Mouse (Mus musculus): ENCODE results near the gene Gm364.

Gene Gm364

DNA sequence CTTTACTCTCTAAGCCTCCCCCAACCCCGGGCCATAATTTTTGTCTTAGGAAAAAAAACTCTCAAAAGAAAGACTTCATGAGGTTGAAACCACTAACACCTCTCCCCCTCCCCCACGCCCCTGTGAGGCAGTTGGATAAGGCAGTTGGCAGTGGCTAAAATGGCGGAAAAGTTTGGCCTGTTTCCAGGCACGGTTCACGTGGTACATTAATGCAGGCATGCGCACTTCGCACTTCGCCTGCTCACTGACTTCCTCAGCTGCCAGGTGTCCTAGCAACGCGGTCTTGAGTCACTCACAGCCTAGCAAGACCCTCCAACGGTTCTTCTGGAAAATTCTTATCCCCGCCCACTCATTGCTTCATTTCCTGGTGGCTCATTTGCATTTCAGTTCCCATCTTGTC is at the start of gene Gm364:
Gm364 (plus strand) TSS at position 386 of the 400 bp plus-strand sequence.
- DNase-seq (ENCODE audit: low read depth, low spot score): no peak

DNA sequence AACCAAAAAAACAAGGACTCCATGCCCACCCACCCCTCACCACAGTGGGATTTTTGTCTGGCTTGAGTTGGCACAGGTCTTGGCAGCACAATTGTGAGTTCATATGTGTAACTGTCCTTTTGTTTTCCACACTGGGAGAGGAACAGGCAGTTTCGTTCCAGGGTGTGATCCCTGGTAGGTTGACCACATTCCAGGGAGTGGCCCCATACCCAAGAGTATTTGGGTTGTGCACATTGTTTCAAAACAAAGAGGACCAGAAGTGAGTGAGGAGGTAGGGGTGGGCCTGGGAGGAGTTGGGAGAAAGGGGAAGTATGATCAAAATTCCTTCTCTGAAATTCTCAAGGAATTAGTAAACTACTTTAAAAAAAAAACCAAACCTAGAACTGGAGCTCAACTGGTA is 49.6 kb upstream of the Gm364 start:
- DNase-seq (ENCODE audit: low read depth, low spot score): no peak

DNA sequence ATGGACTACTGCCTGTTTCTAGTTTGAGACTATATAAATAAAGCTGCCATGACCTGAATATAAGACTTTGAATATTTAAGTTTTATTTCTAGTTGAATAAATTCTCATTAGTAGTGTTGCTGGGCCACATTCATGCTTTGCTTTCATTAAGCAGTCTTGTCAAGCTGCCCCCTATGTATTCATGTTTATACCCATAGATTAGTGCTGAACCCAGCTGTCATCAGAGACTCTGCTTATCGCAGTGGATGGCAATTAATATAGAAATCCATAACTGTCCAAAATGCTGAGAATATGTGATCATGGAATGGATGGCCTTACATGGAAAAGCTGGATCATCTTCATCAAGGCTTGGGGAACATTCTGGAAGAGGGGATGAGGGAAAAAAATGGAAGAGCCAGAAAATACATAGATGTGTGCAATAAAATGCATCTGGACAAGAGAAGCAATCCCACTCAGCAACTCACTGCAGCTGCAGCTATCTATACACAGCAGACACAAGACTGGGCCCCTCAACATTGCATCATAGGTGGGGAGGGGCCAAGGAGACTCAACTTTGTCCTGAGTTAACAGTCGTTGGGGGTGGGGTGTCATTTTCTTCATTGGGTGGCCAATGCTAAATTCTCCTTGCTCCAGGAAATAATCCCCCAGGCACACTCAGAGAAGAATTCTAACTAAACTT is 43.9 kb upstream of the Gm364 start:
- DNase-seq (ENCODE audit: low read depth, low spot score): no peak

DNA sequence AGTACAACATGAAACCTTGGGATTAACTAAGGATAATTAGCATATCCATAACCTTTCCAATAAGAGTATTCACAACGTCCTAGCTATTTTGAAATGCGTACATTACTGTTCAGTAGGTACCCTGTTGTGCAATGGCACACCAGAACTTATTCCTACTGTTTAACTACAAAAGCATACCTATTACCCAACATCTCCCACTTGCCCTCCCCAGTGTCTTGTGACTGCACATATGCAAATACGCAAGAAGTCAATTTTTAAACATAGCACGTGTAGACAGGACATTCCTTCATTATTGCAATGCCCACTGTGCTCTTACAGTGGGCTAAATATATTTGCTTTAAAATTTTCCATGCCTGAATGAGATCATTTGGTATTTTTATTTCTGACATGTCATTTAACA is 36.0 kb upstream of the Gm364 start:
- no peak for DNase-seq (ENCODE audit: low read depth, low spot score)

DNA sequence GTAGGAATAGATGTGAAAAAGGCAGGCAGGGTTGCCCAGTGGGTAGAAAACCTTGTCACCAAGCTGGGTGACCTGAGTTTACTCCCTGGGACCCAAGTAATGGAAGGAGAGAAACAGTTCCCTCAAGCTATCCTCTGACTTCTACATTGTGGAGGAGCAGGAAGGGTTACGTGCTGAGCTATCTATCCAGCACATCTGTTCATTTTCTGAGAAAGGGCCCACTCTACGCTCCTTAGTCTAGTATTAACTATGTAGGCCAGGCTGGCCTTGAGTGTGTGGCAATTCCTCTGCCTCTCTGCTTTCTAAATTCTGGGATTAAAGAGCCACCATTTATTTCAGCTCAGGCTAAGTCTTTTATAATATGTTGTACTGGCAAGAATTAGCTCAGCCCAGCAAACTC is 35.4 kb upstream of the Gm364 start:
- DNase-seq (ENCODE audit: low read depth, low spot score): no peak

DNA sequence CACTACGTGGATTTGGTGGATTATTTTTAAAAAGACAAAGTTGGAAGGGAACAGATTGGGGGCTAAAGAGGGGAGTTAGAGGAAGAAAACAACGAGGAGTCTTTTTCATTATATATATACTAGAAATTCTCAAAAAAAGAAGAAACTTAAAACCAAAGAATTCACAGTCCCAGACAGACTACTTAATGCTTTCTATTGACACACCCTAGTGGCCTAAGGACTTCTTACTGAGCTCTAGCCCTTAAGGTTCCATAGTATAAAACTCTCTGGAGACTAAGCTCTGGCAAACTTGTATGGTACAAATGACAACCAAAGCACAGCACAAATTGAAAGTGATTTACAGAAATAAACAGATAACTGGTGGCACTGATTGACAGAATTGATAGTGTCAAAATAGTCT is 34.9 kb upstream of the Gm364 start:
- no peak for DNase-seq (ENCODE audit: low read depth, low spot score)

DNA sequence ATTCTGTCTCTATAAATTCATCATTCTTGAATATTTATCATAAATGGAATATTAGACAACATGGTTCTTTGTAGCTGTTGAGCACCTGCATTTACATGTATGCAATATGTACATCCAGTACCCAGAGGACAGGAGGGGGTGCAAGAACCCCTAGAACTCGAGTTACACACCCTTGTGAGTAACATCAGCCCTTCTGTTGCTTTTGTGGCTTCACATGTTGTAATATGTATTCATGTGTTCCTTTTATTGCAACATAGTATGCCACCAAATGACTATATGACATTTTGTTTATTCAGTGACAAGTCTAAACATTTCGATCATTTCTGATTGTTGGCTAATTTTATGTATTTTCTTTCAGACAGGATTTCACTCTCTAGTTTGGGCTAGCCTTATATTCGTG is 31.9 kb upstream of the Gm364 start:
- no peak for DNase-seq (ENCODE audit: low read depth, low spot score)

DNA sequence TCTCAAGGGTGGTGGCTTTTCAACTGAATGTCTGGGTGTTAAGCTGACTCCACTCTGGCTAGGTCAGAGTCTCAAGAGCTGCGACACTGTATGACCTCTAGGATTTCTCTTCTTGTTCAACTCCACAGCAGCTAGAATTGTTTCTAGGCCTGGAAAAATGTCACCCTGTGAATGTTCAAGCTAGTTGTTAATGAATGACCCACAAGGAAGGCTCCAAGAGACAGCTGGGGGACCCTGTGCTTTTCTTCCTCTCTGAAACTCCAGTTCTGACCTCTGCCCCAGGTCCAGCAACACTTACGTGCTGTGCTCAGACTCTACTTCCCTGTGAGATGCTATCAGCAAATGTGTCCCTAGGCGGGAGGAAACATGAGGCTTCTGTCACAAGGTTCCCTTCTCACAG is 30.4 kb upstream of the Gm364 start:
- DNase-seq (ENCODE audit: low read depth, low spot score): no peak

DNA sequence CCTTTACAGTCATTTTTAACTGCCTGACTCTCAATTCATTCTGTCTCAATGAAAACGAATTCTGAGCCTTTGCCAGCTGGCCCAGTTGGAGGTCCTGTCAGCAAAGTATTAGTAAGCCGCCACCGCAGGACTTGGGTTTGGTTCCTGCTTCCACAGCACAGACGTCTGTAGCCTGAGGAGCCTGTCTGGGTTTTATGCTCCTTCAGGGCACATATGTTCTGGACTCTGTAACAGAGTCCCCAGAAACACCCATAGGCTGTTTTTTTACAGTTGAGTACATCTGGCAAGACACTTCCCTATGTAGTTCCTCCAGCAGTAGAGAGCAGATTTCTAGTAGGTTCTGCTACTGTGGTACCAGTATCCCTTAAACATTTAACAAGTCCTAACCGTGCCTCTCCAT is 28.0 kb upstream of the Gm364 start:
- peak; percentile 22 for DNase-seq (ENCODE audit: low read depth, low spot score)

DNA sequence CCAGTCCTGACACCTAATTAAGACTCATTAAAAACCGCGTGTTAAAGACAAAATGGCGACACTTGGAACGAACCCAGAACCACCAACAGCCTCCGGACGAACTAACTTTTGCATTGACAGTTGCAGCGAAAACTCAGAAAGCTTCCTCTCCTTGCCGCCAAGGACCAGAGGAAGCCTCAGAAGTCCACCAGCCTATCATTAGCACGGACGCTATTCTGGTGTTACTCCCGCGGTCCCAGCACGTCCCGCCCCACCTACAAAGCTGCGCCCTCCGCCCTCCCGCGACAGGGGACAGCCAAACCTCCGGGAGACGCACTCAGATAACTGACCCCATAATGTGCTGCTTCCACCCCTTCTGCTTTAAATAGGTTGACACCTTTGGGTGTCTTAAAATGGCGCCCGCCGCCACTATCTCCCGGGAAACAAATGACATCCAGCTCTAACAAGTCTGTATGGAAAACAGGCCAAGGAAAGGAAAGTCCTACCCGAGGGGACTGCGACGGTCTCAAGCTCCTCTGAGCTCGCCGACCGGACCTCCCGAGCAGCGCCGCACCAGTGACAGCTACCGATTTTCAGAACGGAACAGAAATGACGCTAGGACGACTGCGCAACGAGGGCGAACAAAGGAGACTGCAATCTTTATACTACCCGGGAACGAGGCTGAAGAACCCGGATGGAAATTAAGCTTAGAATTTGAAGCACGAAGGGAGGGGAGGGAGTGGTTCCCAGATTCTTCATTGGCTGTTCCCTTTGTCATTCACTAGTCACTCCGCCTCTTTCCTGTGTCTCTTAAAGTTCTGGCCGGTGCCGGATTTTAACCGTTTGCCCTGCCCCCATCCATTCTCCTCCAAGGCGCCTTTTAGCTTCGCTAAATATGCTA is 16.3 kb upstream of the Gm364 start, which contains the start of gene Rbmx:
Rbmx (minus strand) TSS at position 670 of the 880 bp plus-strand sequence.
- peak; percentile 97 for DNase-seq (ENCODE audit: low read depth, low spot score)

DNA sequence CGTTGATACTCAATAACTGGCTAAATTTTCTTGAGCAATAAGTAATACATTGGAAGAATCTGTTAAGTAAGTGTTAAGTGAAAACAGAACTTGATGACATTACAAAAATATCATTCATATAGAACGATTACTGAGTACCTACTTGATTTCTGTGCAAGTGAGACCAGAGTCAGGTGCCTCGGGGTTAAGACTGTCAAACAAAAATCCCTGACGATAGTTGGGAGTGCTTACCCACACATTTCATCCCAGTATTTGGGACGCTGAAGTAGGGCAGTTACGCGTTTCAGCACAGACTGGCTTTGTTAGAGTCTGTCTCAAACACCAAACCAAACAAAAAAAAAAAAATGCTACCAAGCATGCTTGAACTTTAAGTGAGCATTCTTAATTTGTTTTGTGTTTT is 15.5 kb upstream of the Gm364 start:
- no peak for DNase-seq (ENCODE audit: low read depth, low spot score)

DNA sequence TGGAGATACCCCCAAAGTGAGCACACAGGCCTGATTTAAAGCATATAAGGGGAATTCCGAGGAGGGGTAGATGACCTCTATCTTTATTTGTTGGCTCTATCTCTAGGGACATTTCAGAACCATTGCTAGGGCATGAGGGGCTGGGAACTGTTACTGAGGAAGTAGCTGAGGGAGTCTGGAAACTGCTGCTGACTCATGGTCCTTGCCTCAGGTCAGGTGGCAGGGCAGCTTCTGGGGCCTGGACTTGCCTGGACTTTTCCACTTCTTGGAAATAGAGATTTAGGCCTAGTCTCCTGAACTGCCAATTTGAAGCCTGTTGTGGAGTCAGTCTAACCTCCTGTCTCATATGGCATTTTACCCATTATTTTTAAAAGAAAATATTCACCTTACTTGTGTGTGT is 7.6 kb upstream of the Gm364 start:
- DNase-seq (ENCODE audit: low read depth, low spot score): no peak

DNA sequence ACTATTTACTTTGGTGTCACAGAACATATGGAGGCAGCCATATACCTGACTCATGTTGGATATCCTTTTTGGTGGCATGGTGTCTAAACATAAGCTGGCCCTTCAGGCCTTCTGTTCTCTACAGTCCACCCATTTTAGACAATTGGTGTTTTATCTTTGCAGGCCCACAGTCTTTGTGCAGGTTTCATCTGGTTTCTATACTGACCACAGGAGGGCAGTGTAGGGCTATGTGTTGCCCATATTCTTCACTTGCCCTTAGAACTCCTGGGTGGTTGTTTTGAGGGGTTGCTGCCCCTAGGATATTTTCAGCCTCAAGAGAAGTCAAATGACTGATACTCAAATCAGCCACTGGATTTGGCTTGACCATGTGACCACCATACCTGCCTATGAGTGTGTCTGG is 5.3 kb upstream of the Gm364 start:
- peak; percentile 24 for DNase-seq (ENCODE audit: low read depth, low spot score)

DNA sequence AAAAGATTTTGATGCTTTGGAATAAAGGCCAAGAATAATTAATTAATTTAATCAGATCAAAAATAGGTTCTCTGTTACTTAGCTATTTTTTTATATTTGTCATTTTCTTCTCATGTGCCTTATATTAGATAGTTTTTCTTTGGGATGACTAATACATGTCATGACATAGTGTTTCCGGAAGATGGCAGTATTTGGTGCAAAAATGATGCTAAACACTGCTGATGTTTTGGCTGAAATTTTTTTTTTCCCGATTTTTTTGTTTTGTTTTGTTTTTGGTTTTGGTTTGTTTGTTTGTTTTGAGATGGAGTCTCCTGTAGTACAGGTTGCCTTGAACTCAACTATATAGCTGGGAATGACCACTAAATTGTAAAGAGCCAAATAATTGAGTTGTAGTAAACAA is 22.7 kb downstream of the Gm364 start:
- peak; percentile 12 for DNase-seq (ENCODE audit: low read depth, low spot score)

DNA sequence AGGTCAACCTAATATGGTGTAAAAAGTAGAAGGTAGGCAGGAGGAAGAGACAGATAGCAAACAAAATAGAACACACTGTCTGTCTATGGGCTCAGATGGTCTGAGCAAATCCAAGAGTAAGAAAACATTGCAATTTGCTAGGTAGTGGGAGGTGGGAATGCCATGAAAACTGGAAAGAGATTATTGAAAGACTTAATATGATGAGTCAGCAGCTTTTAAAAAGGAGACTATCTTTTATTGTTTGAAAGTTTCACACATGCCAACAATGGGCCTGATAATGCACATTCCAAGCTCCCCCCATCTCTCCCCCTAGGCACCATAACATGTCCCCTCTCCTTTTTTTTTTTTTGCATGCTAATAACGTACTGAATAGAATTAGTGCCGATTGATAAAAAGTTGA is 24.9 kb downstream of the Gm364 start:
- DNase-seq (ENCODE audit: low read depth, low spot score): no peak

DNA sequence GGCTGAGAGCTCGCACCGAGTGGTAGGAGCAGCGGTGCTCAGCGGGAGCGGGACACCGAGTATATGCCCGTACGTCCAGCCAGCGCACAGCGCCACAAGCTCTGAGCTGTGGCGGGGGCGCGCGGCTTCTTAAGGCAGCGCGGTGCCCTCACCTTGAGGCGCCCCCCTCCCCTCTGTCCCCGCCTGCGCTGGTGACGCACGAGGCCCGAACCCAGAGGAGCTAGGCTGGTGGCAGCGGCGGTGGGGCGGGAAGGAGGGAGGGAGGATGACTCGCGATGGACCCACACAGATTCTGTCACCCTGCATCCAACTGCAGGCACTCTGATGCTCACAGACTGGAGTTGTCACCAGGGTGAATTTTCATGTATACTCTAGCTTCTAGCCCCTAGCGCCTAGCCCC is 94.7 kb downstream of the Gm364 start, which contains the start of gene Gpr101:
Gpr101 (minus strand) TSS at position 124 of the 400 bp plus-strand sequence.
- peak; percentile 39 for DNase-seq (ENCODE audit: low read depth, low spot score)

DNA sequence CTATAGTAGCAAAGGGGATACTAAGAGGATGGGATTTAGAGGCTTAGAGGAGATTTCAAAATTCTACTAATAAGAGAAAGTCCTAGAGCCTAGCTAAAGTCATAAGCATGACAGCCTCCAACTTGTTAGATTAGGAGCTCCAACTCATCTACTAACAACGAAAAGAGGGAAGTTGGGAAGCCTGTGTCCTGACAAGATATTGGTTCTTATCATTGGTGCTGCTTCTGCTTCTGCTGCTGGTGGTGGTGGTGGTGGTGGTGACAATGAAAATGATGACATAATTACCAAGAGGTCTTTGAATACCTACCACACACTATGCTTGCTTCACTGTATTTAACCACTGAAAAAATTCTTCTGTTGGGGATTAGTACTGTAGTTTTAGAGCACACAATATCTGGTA is 97.3 kb downstream of the Gm364 start:
- DNase-seq (ENCODE audit: low read depth, low spot score): no peak

DNA sequence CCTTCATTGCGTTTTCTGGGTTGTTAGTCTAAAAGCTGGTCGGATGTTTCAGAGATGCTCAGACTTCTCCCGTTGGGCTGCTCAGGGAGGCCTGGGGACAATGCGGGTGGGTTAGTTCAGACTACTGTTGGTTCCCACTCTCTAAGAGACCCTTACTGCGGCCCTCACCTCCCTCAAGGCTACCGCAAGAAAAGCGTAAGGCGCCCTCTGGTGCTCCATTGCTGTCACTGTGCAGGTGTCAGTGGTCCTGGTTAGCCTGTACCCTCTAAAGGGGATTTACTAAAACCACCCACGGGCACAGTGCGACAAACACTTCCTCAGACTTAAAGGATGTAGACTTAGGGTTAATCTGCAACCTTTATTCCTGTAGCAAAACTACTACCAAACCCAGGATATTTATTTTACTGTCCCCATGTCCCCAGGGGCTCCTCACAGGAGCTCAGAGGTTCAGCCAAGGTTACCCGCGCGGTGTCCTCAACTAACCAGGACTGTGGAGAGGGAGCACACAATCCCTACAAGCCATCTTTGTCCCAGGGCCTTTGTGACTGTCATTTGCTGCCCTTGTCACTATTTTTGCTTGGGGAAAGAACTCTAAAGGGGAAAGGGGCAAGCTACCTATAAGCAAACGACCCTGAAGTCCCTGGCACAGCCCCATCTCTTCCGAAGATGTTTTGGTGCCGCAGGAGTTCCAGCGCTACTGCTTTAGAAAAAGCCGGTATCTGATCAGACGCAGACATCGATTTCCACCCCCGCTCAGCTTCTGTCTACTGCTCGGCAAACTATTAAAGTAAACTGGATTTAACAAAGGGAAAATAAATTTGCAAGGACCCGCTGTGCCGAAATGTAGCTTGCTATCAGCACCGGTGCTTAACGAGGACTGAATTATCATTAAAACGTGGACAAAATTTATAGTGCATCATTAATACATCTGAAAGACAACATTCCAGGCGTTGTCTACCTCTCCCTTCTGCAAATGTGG is 112.5 kb downstream of the Gm364 start:
- DNase-seq (ENCODE audit: low read depth, low spot score): peak; percentile 12

Measured in brain, adult 2 months (tissue).